Mouse (Mus musculus) liver, postnatal 0 days (tissue): ENCODE measurements around the gene Ccdc33.

Experiments
- CTCF ChIP-seq: sonication (generic); IDR thresholded peaks from 2 replicates; pipeline ENCODE4 v1.5.1; 2016; ENCODE audit warnings: antibody characterized with exemption, low read depth
- EP300 ChIP-seq: IDR thresholded peaks from 2 replicates; pipeline ENCODE4 v1.6.1; 2016; ENCODE audit warnings: antibody characterized with exemption, low read depth, mild to moderate bottlenecking

- TF ChIP-seq CTCF = no peak
- no peak for TF ChIP-seq EP300
Measured at GRCm38 (mm10) chr9:58155366-58155765, 36.7 kb upstream of the Ccdc33 start.
